Mouse (Mus musculus): ENCODE measurements around the gene Stim2.

- TF ChIP-seq POLR2A (IDR thresholded peaks at IDR 0.05; ENCODE audit: low read depth, low read length) (no peak), CTCF (IDR thresholded peaks at IDR 0.05; ENCODE audit: borderline replicate concordance, insufficient read depth, low read length) (no peak)
Measured at GRCm38 (mm10) chr5:54110789-54111188, 112.5 kb downstream of the Stim2 start.
